Mouse (Mus musculus) retina, embryonic 14.5 days (tissue): ENCODE measurements around the gene Pde4dip.

Experiments used
- DNase-seq: peaks from one replicate; pipeline ENCODE4 v3.0.0-alpha.2; 2015; ENCODE audit warnings: low spot score

Pde4dip gene

GRCm38 (mm10) chr3:97844163-97844820, 44.2 kb downstream of the Pde4dip start:
- DNase-seq = no peak

DNA sequence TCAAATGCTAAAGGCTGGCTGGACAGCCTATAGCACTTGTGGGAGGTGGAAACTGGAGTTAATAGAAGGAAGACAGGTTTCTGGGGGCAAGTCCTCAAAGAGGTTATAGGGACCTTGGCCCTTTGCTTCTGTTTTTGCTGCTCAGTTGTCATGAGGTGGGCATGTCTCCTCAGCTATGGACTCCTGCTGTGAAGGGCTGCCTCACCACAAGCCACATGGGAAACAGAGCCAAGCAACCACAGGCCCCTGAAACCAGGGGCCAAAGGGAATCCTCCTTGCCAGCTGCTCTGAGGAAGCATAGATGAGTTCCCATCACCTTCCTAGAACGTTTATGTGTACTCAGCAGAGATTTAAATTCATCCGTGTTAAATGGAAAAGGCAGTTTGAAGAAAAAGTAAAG, 45.9 kb downstream of the Pde4dip start:
- DNase-seq = no peak

DNA sequence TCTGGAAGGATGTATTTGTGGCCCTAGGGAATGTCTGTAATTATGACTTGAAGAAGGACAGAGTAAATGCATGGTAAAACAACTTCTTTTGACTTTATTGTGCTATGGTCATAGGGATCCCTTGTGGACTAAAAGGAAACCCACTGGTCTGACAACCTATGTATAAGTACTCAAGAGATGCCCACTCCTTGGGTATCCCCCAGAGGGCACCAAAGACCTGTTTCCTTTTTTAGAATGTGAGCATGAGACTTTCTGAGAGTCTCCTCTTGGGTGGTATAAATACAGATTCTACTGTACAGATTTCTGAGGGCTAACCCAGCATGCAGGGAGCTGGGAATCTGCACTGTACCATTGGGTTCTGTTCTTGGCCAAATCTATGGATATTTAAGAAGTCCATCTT, 48.1 kb downstream of the Pde4dip start:
- peak; percentile 18 for DNase-seq

DNA sequence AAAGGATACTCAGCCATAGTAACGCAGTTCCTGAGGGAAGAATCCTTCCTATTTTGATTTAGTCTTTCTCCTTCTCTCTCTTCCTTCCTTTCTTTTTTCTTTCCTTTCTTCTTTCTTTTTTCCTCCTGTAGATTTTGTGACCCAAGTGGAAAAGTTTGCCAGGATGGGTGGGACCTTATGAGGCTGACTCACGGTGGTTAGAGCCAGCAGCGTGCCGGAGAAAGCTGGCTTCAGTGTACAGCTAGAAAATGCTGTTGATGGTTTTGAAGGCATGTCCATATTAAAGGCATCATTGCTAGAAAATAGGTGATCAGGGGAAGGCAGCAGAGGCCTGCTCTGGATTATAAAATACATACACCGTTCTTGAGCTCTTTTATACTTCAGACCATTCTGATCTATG, 52.6 kb downstream of the Pde4dip start:
- no peak for DNase-seq

GRCm38 (mm10) chr3:97834625-97835024, 53.9 kb downstream of the Pde4dip start:
- no peak for DNase-seq

DNA sequence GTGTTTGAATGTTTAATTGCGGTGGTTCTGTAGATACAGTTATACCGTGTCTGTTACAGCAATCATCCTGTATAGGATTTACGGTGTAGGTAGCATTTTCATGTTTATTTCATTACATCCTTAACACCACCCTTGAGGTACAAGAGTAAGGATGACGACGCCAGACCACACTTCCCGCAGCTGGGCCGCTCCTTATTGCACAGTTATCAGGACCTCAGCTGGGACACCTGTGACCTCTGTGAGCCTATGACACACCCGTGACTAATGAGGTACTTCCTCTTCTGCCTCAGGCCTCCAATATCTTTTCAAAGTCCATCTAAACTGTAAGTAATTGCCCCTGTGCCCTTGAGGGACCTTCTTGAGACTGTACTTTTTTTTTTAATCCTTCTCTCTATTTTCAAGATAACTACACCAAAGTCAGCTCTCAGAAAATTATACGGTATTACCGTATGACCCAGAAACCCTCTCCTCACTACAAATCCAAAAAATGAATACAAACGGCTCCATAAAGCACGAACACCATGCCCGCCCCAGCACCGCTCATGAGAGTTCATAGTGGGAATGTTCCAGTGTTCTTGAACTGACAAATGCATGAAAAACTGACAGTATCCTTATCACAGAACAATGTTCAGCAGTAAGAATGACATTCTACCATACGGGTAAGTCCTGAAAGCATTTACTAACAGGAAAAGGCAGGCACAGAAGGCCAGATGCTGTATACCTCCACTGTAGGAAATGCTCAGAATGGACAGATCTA, 56.8 kb downstream of the Pde4dip start:
- no peak for DNase-seq

- DNase-seq = peak; percentile 29
Observed at GRCm38 (mm10) chr3:97830622-97831021, 57.9 kb downstream of the Pde4dip start.

- DNase-seq = peak; percentile 74
Observed at GRCm38 (mm10) chr3:97830122-97830521, 58.4 kb downstream of the Pde4dip start.

- no peak for DNase-seq
Observed at GRCm38 (mm10) chr3:97828286-97828685, 60.2 kb downstream of the Pde4dip start.

- peak; percentile 14 for DNase-seq
Observed at GRCm38 (mm10) chr3:97825246-97825645, 63.3 kb downstream of the Pde4dip start.

DNA sequence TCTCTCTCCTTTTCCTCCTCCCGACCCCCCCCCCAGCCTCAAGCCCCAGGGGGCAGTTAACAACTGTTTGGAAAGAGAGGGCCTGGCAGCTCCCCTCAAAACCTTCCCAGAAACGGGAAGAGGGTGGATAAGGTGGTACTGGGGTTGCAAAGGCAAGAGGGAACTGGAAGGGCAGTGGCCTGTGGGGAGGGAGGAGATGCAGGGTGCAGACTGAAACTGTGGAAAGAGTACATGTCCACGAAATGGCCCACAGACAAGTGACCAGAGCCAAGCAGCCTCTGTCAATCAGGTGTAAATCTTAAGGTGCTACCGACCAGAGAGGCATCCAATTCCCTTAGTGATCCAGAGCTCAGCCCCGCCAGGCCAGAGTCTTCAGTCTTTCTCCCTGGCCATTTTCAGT, 63.8 kb downstream of the Pde4dip start:
- peak; percentile 15 for DNase-seq

DNA sequence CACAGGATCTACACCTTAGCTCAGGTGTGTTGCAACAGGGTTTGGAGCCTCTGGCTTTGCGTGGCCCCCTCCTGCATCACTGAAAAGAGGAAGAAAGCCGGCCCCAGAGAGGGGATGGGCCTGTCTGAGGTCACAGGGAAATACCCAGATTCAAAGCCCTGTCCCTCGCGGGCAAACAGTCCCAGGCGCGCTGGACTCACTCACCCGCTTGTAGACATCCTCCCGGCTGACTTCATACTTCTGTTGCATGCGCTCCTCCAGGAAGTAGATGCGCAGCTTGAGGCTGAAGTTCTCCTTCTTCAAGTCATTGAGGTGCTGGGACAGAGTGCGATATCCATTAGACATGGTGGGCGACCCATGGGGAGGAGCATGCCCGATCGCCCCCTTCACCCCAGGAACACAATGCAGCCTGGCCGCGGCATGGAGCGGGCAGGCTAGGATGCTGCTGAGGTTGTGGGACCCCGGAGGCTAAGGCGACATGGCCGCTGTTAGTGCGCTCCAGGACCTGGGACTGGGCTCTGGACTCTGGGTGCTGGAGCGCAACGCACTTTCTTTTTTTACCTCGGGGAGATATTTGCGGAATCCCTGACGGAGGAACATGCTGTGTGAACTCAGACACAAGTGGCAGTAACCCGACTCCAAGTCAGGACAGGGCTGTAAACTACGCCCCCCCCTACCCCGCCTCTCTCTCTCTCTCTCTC, 64.3 kb downstream of the Pde4dip start:
- peak; percentile 48 for DNase-seq

DNA sequence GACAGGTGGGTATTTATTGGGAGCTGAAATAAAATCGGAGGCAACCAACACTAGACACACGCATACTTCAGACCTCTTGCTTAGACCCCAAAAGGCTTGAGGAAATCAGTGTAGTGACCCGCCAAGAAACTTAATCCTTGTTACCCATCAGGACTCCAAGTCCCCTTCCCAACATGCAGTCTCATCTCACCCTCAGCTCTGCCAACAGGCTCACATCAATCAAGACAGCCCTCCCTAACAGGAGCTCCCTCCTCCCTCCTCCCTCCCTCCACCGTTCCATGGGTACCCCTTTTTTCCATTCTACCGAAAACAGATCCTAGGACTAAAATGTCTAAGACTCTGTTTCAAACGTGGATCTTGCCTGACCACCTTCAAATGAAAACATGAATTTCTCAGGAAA, 65.1 kb downstream of the Pde4dip start:
- no peak for DNase-seq

GRCm38 (mm10) chr3:97819050-97819449, 69.5 kb downstream of the Pde4dip start:
- DNase-seq = no peak

DNA sequence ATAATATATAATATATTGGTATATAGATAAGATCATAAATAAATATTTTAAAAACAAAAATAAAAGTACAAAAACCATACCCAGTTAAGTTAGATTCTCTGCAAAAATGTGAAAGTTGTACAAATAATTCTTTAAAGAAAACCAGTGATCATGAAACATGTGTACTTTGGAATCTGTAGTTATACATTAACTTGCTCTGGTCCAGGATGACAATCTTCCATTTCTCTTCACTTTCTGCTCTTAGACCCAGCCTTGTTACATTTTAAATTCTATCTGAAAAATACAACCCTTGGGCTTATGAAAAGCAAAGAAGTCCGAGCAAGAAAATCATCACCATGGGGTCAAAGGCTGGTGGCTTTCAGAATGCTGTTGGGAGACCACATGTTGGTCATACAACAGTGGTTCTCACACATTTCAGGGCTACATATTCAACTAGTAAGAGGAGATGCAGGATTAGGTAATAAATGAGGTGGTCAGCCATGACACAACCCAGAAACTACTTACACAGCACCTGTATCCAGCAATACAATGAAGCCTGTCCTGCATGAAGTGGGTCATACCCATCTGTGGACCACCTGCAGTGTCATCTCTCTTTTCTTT, 70.0 kb downstream of the Pde4dip start:
- no peak for DNase-seq

DNA sequence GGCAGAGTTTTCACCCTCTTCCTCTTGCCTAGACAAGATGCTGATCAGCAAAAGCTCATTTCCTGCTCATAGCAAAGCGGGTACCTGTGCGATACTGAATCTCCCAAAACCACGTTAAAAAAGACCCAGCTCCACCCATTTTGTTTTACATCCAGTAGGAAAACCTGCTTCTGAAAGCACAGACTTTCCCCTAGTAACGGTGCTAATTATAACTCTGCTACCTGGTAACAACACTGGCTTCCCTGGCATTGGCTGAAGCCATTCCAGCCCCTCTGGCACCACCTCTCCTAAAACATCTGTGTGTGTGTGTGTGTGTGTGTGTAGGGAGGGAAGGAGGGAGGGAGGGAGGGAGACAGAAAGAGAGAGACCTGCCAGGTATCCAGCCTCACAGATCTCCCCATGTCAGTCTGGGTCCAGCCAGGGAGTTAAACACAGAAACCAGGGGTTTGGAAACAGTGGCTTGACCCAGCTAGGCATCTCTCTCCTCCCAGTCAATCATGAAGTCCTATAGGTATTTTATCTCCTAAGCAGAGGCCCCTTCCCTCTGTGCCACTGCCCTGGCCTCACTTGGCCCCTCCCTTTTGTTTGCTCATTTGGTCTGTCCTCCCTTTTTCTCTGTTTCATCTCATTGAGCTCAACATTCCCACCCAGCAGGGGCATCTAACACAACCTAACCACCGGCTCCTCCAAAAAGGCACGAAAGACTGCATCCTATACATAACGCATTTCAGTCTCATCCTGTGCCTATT, 76.7 kb downstream of the Pde4dip start:
- no peak for DNase-seq

DNA sequence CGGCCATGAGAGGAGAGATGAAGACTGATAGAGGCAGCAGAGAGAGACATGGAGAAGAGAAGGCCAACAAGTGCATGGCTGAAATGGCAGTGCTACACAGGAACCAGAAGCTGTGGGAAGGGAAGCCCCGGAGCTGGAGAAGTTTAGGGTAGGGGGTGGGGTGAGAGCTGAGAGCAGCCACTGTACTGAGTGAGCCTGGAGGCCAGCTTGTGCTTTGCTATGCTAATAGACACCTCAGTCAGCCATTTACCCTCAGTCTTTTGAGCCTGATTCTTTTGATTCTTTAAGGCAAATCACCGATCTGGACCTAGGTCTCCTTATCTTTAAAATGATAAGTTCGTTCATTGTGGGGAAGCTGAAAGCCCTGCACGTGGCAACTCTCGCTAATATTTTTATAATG, 77.3 kb downstream of the Pde4dip start:
- DNase-seq = no peak

DNA sequence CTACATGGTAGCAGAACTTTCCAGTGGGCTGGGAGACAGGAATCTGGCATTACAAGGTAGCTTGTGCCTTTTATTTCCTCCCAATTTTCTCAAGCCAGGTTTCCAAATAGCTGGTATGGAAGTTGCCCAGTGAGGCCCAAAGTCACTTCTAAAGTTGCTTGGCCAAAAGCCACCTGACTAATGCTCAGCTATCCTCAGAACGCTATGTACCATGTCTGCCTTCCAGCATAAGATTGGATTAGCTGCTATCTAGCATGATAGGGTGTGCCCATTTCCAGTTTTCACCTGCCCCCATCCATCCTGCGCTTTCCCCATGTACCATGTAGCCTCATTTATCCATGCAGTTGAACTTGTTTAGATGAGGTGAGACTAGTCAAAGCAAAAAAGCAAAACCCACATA, 78.2 kb downstream of the Pde4dip start:
- DNase-seq = no peak

GRCm38 (mm10) chr3:97805559-97805958, 82.9 kb downstream of the Pde4dip start:
- DNase-seq = no peak

DNA sequence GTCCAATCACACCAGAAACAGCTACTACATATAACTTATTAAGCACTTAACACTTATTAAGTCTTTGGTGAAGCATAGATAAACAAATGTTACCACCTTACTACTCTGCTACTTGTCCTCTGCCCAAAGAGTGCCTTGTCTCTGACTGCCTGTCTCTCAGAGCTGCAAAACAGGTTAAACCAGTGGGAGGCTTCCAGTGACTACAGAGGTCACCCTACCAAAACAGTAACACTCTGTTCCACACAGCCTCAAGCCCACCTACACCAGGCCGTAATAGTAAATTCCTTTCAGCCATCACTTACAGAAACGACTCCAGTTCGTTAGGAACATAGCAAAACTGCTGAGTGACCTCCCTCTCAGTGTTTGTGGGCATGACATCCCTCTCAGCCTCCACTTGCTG, 84.8 kb downstream of the Pde4dip start:
- DNase-seq = no peak

- no peak for DNase-seq
Observed at GRCm38 (mm10) chr3:97802927-97803326, 85.6 kb downstream of the Pde4dip start.

GRCm38 (mm10) chr3:97802297-97802696, 86.2 kb downstream of the Pde4dip start:
- DNase-seq = no peak
